Mouse (Mus musculus) common myeloid progenitor, adult 5-6 weeks (primary cell): ENCODE results near the gene Naa35. TPM values are rescaled to one million over a fixed set of nuclear protein-coding genes. Genes with fewer than 3 reads are reported as not detected.
A peak's percentile ranks its signal among the peaks of the same experiment; 100 is the strongest.

Source experiments
- ATAC-seq: replicated peaks from 2 replicates; pipeline ENCODE4 v1.8.0; 2016; ENCODE audit warnings: low read depth, mild to moderate bottlenecking, moderate TSS enrichment, inconsistent platforms; ENCODE audit not compliant: poor library complexity, severe bottlenecking
- total RNA-seq: library from RNA; stranded (forward); fragments of 200-1000, 187-1606 nt; gene quantifications from 2 replicates; pipeline ENCODE4 v1.2.3, GENCODE M21; 2017

Gene Naa35
- total RNA-seq, 1 experiment from 2014 or later, result 68.3 TPM

- no peak for ATAC-seq
Measured at GRCm38 (mm10) chr13:59624903-59625302, 39.8 kb downstream of the Naa35 start.

DNA sequence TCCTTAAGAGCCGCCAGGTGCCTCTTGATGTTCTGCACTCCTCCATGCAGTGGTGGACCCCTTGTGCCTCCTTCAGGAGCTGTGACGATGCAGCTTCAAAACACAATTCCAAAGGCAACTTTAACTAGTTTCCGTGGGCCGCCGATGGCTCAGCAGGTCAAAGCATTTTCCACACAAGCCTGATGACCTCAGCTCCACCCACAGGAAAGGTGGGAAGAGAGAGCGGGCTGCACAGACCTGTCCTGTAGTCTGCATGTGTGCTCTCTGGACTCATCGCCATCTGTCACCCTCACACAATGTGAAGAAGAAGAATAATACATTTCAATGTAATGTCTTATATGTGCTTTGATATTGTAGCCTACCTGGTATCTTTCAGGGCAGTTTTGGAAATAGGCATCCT, 41.7 kb downstream of the Naa35 start:
- no peak for ATAC-seq

- no peak for ATAC-seq
Measured at GRCm38 (mm10) chr13:59634637-59635036, 49.6 kb downstream of the Naa35 start.

DNA sequence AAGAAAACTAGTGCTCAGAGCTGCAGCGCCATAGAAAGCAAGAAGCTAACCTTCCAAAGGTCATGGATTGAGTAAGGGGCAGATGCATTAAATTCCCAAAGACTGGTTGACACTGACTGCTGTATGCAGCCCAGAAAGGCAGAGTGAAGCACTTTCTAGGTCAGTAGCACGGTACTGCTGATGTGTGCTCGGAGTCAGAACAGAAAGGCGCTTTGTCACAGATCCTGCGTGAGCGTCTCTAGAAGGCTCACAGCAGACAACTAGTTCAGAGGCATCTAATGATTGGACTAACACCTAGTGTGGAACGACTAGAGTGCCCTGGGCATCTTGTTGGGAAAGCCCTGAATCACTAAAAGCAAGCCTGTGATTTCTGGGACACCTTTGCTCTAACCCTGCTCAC, 52.7 kb downstream of the Naa35 start:
- no peak for ATAC-seq

DNA sequence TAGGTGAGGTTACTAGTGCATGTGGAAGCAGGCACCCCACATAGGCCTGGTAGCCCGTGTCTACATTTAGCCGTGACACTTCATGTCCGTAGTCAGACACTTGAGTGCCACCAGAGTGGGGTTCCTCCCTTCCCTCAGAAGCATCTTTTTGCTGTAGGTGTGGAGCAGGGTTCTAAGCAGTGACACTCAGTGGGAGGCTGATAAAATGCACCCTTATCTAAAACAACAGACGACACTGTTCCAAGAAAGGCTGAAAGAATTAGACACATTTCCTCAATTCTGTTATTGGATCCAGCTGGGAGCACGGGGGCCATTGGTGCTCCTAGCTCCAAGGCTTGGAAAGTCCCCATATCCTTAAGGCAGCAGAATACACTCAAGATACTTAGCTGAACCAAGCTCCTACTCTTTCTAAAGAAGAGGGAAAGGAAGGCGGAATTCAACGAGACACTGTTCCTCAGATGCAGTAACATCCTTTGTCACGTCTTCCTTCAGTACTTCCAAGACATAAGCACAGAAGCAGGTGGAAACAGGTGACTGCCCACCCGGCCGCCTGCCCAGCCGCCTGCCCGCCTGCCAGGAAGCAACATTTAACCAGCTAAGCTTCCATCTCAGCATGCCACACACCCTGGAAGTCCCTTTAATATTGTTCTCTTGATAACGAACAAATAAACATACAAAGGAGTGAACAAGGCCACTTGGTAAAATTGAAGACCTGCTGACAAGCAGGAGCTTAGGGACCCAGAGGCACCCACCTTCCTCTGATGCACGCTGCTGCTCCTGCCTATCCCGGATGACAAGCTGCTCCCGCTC, 54.5 kb downstream of the Naa35 start:
- no peak for ATAC-seq

DNA sequence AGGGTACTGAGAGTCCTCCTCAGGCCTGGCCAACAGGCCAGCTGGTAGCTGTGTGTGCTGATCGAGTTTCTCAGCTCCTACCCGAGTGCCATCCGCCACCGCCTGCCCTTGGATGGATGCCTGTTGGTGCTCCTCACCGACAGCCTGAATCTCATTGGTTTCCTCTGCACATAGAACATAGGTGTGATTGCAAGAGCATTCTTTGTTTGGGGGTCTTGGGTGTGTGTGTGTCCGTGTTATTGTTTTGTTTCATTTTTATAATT, 55.0 kb downstream of the Naa35 start:
- no peak for ATAC-seq

DNA sequence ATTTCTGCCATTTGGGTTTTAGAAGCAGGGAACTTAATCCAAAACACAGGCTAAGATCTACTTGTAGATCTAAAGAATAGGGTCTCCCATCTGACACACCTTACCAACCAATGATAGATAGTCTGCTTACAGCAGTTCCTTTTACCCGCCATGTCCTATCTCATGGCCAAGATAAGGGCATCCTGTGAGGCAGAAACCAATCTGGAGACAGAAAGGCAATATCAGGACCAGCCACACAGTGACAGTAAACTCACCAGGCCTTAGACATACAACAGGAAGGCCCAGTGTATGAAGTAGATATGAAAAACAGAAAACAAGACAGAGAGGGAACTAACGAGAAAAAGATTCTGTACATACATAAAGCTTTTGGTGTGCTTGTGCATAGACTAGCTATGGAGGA, 57.8 kb downstream of the Naa35 start:
- ATAC-seq, result peak; percentile 79

GRCm38 (mm10) chr13:59645491-59645890, 60.4 kb downstream of the Naa35 start:
- ATAC-seq, result no peak

DNA sequence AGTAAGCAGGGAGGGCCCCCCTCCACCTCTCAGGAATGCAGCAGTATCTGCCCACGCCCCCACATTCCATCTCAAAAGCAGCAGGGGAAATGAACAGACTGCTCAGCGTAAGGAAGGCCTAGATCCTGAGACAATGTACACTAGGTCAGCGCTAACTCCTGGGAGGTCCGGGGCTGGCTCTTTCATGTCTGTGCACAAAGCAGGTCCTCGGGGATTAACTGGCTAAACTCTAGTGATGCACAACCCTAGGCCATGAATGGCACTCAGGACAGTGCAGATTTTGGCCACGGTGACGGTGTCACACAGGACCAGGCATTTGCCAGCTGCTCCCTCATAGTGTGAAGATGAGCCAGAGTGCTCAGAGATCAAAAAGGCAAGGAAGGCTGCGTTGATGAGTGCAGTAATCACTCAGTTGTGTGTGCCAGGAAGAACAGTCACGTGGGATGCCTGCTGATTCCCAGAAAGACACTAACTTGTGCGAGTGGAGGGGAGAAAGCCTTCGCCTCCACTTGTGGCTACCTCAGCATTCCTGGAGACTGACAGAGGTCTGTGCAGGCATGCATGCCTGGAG, 61.7 kb downstream of the Naa35 start:
- ATAC-seq, result no peak

GRCm38 (mm10) chr13:59647484-59647883, 62.4 kb downstream of the Naa35 start:
- ATAC-seq, result no peak

DNA sequence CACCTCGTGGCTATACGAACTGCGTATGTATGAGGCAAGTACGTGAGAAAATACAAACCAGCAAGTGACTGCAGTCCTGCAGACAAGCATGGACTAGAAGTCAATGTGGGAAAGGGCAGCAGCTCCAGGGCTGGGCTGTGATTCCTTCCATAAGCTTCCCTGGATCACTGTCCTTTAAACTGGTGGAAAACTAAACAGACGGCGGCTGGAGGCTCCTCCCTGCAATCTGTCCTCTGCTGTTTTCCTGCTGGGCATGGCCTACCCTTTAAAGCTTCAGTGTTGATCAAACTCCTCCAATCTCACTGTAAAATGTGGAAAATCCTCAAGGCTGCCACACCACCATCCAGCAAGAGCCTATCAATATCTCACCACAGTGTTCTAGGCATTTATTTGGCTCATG, 63.5 kb downstream of the Naa35 start:
- no peak for ATAC-seq

DNA sequence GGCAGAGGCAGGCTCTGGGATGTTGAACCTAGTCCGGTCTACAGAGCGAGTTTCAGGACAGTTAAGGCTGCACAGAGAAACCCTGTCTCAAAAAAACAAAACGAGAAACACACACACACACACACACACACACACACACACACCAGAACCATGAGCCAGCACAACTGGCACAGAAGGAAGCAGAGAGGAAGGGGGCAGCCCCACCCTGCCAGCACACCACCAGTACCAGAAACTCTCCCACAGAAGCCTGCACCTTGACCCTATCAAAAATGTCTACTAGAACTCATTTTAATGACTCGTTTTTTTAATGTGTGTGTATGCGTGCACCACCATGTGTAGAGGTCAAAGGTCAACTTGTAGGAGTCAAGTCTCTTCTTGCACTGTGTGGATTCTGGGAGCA, 64.7 kb downstream of the Naa35 start:
- no peak for ATAC-seq

GRCm38 (mm10) chr13:59652651-59653050, 67.6 kb downstream of the Naa35 start:
- no peak for ATAC-seq

DNA sequence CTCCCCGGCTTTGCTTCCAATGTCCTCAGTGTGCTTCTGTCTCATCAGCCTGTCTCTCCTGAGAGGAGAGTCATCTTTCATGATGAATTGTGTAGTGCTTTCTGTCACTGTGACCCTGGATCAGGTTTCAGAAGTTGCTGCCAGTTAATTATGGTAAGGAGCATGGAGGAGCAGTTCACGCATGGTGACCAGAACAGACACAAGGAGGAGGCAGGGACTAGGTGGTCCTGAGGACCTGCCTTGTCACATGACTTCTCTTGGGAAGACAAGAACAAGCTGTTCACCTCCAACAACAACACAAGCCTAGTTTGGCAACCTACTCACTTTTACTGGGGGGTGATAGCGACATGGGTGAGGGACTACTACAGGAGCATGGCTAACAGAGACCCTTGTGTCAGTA, 68.1 kb downstream of the Naa35 start:
- no peak for ATAC-seq

GRCm38 (mm10) chr13:59654465-59654864, 69.4 kb downstream of the Naa35 start:
- ATAC-seq, result no peak

GRCm38 (mm10) chr13:59655718-59656315, 70.8 kb downstream of the Naa35 start:
- no peak for ATAC-seq

DNA sequence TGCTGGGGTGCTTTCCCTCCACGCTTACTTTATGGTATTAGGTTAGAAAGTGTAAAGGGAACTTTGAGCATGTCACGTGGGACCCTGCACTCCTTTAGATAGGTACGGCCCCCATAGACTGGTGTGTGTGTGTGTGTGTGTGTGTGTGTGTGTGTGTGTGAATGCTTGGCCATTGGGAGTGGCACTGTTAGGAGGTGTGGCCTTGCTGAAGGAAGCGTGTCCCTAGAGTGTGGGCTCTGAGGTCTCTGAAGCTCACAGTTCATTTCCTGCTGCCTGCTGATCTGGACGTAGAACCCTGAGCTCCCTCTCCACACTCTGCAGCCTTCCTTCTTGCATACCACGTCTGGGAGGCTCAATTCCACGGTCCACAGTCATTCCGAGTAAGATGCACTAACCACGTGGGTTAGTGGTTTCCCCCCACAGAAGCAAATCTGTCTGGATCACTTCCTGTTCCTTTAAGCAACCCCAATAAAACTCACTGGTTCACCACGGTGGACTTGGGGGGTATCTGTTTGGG, 71.3 kb downstream of the Naa35 start:
- peak; percentile 93 for ATAC-seq

DNA sequence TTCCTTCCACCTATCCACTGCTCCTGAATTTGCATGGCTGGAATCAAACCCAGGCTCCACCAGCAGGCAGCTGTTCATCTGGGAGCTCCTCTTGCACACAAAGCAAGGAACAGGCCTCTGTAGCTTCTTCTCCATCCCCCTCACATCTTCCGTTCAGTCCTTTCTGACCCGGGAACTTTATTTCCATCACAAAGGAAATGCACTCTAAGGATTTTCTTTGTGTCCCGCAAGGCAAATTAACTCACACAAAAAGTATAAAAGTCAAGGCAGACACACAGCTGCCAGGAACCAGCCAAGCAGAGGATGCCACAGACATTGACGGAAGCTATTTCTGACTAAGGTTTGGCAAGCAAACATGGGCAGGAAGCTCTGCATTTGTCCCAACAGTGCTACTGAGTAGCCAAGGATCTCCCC, 71.9 kb downstream of the Naa35 start:
- ATAC-seq, result no peak

DNA sequence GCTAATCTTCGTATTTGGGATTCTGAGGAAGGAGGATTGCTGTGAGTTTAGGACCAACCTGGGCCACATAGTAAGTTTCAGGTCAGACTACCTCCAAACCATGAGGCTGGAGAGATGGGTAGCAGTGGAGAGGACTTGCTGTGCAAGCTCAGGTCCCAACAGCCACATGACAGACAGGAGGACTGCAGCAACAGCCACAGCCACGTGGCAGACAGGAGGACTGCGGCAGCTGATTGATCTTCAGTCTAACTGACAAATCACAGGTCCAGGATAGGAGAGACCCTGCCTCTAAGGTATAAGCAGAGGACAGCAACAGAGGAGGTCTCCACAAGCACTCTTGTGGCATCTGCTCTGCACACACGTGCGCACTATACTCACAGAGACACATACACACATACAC, 72.7 kb downstream of the Naa35 start:
- ATAC-seq, result no peak

DNA sequence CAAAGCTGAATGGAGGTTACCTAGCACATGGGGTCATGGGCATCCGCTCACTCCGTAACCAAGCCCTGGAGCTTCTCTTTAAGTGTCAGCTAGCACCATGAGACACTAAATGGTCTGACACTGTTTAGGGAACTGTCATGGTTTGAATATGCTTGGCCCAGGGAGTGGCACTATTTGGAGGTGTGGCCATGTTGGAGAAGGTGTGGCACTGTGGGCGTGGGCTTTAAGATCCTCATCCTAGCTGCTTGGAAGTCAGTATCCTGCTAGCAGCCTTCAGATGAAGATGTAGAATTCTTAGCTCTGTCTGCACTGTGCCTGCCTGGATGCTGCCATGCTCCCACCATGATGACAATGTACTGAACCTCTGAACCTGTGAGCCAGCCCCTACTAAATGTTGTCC, 75.3 kb downstream of the Naa35 start:
- no peak for ATAC-seq

DNA sequence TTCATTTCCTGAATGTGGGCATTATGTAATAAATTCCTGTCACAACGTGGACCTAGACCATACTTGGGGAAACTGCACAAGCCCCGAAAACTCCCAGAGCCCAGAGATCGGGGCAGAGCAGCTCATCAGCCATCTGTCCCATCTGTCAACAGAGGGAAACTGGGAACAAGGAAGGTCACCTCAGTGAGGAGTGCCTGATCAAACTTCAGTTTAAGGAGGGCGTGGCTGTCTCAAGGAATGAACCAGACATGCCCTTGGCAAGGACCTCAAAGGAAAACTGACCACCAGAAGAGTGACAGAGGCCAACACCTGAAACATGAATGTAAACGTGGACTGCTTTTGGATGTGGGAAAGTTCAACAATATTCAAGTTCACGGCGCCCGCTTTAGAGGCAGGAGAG, 76.3 kb downstream of the Naa35 start:
- no peak for ATAC-seq

- no peak for ATAC-seq
Measured at GRCm38 (mm10) chr13:59661966-59662365, 76.9 kb downstream of the Naa35 start.
